Mouse (Mus musculus): ENCODE results near the gene Cnst. TPM values are rescaled to one million over a fixed set of nuclear protein-coding genes. Genes with fewer than 3 reads are reported as not detected.

The Cnst gene
- polyA plus RNA-seq, 1 experiment from 2014 or later, result 19.7 TPM

- no peaks in the 10 kb centered on the region for H3K27me3 ChIP-seq (ENCODE audit: low read depth, poor library complexity, severe bottlenecking)
- peaks cover 16% of the 10 kb centered on the region for H3K36me3 ChIP-seq
- H3K9me3 ChIP-seq (replicated peaks), result no peaks in the 10 kb centered on the region
- peaks cover 9% of the 10 kb centered on the region for H3K4me1 ChIP-seq
- no peak overlapping the region for H3K27ac ChIP-seq (replicated peaks)
- 86% methylated on average over 4 of the region's 4 CpGs for WGBS
- no peak for DNase-seq (ENCODE audit: low spot score)
- no peak overlapping the region for H3K4me3 ChIP-seq
Measured at GRCm38 (mm10) chr1:179584220-179584619, 38.0 kb downstream of the Cnst start.

GRCm38 (mm10) chr1:179585646-179586045 lies 39.5 kb downstream of the Cnst start:
- Histone ChIP-seq H3K4me3 (no peak overlapping the region), H3K4me1 (peaks cover 9% of the 10 kb centered on the region), H3K36me3 (0 out of 2 replicates have a peak, but pooled peaks cover 1% of the 10 kb centered on the region), H3K9me3 (replicated peaks) (no peaks in the 10 kb centered on the region), H3K27me3 (ENCODE audit: low read depth, poor library complexity, severe bottlenecking) (no peaks in the 10 kb centered on the region), H3K27ac (replicated peaks) (no peak overlapping the region; the same call in 1 of the 2 replicates)
- no peak for DNase-seq (ENCODE audit: low spot score)
- WGBS, result 83% methylated on average over 9 of the region's 9 CpGs

- peak; percentile 10 for DNase-seq (ENCODE audit: low spot score)
- no peaks in the 10 kb centered on the region for H3K36me3 ChIP-seq
- WGBS, result 74% methylated on average over 3 of the region's 3 CpGs
- H3K9me3 ChIP-seq (replicated peaks), result no peaks in the 10 kb centered on the region
- no peak overlapping the region for H3K4me3 ChIP-seq
- H3K4me1 ChIP-seq, result peaks cover 9% of the 10 kb centered on the region
- no peak overlapping the region for H3K27ac ChIP-seq (replicated peaks)
- no peaks in the 10 kb centered on the region for H3K27me3 ChIP-seq (ENCODE audit: low read depth, poor library complexity, severe bottlenecking)
Measured at GRCm38 (mm10) chr1:179586430-179587095, 40.4 kb downstream of the Cnst start.

GRCm38 (mm10) chr1:179588230-179588629 lies 42.1 kb downstream of the Cnst start:
- Histone ChIP-seq H3K27me3 (ENCODE audit: low read depth, poor library complexity, severe bottlenecking) (no peaks in the 10 kb centered on the region), H3K4me3 (no peak overlapping the region), H3K36me3 (peaks cover 7% of the 10 kb centered on the region), H3K9me3 (replicated peaks) (no peaks in the 10 kb centered on the region), H3K27ac (replicated peaks) (no peak overlapping the region), H3K4me1 (peaks cover 9% of the 10 kb centered on the region)
- WGBS, result 84% methylated on average over 4 of the region's 4 CpGs
- no peak for DNase-seq (ENCODE audit: low spot score)

- H3K4me1 ChIP-seq, result peaks cover 2% of the 10 kb centered on the region; the same call in 1 of the 2 replicates
- no peaks in the 10 kb centered on the region for H3K9me3 ChIP-seq (replicated peaks)
- 87% methylated on average over 12 of the region's 12 CpGs for WGBS
- H3K36me3 ChIP-seq, result peaks cover 12% of the 10 kb centered on the region
- no peak overlapping the region for H3K4me3 ChIP-seq
- H3K27ac ChIP-seq (replicated peaks), result no peak overlapping the region
- no peak for DNase-seq (ENCODE audit: low spot score)
- no peaks in the 10 kb centered on the region for H3K27me3 ChIP-seq (ENCODE audit: low read depth, poor library complexity, severe bottlenecking)
Measured at GRCm38 (mm10) chr1:179591639-179592038, 45.5 kb downstream of the Cnst start.

- peaks cover 12% of the 10 kb centered on the region for H3K36me3 ChIP-seq
- WGBS, result 84% methylated on average over 2 of the region's 2 CpGs
- no peak overlapping the region for H3K4me3 ChIP-seq
- no peaks in the 10 kb centered on the region for H3K4me1 ChIP-seq
- no peaks in the 10 kb centered on the region for H3K9me3 ChIP-seq (replicated peaks)
- no peak for DNase-seq (ENCODE audit: low spot score)
- H3K27me3 ChIP-seq (ENCODE audit: low read depth, poor library complexity, severe bottlenecking), result no peaks in the 10 kb centered on the region
- H3K27ac ChIP-seq (replicated peaks), result no peak overlapping the region
Measured at GRCm38 (mm10) chr1:179592143-179592542, 46.0 kb downstream of the Cnst start.

GRCm38 (mm10) chr1:179592972-179593371 lies 46.8 kb downstream of the Cnst start:
- Histone ChIP-seq H3K9me3 (replicated peaks) (no peaks in the 10 kb centered on the region), H3K27me3 (ENCODE audit: low read depth, poor library complexity, severe bottlenecking) (no peaks in the 10 kb centered on the region), H3K36me3 (peaks cover 12% of the 10 kb centered on the region), H3K4me1 (no peaks in the 10 kb centered on the region), H3K27ac (replicated peaks) (no peak overlapping the region), H3K4me3 (no peak overlapping the region)
- WGBS, result 72% methylated on average over 7 of the region's 7 CpGs
- no peak for DNase-seq (ENCODE audit: low spot score)

GRCm38 (mm10) chr1:179598386-179598785 lies 52.2 kb downstream of the Cnst start:
- WGBS, result 92% methylated on average over 6 of the region's 6 CpGs
- no peak overlapping the region for H3K4me3 ChIP-seq
- peaks cover 3% of the 10 kb centered on the region for H3K36me3 ChIP-seq
- no peaks in the 10 kb centered on the region for H3K4me1 ChIP-seq
- H3K27me3 ChIP-seq (ENCODE audit: low read depth, poor library complexity, severe bottlenecking), result no peaks in the 10 kb centered on the region
- DNase-seq (ENCODE audit: low spot score), result no peak
- no peak overlapping the region for H3K27ac ChIP-seq (replicated peaks)
- no peaks in the 10 kb centered on the region for H3K9me3 ChIP-seq (replicated peaks)

- H3K27ac ChIP-seq (replicated peaks), result no peak overlapping the region
- no peaks in the 10 kb centered on the region; the same call in none of the 2 replicates for H3K36me3 ChIP-seq
- no peaks in the 10 kb centered on the region for H3K9me3 ChIP-seq (replicated peaks)
- no peak overlapping the region for H3K4me3 ChIP-seq
- H3K27me3 ChIP-seq (ENCODE audit: low read depth, poor library complexity, severe bottlenecking), result no peaks in the 10 kb centered on the region
- WGBS, result 59% methylated on average over 3 of the region's 3 CpGs
- no peak for DNase-seq (ENCODE audit: low spot score)
- H3K4me1 ChIP-seq, result no peaks in the 10 kb centered on the region
Measured at GRCm38 (mm10) chr1:179604526-179604925, 58.4 kb downstream of the Cnst start.

- H3K9me3 ChIP-seq (replicated peaks), result no peaks in the 10 kb centered on the region
- H3K27ac ChIP-seq (replicated peaks), result no peak overlapping the region
- 93% methylated on average over 9 of the region's 9 CpGs for WGBS
- H3K27me3 ChIP-seq (ENCODE audit: low read depth, poor library complexity, severe bottlenecking), result no peaks in the 10 kb centered on the region
- H3K4me1 ChIP-seq, result peaks cover 6% of the 10 kb centered on the region
- no peak overlapping the region for H3K4me3 ChIP-seq
- peaks cover 13% of the 10 kb centered on the region for H3K36me3 ChIP-seq
- no peak for DNase-seq (ENCODE audit: low spot score)
Measured at GRCm38 (mm10) chr1:179606004-179606723, 60.0 kb downstream of the Cnst start.

GRCm38 (mm10) chr1:179608521-179608920 lies 62.4 kb downstream of the Cnst start:
- Histone ChIP-seq H3K27ac (replicated peaks) (no peak overlapping the region), H3K27me3 (ENCODE audit: low read depth, poor library complexity, severe bottlenecking) (no peaks in the 10 kb centered on the region), H3K4me1 (peaks cover 10% of the 10 kb centered on the region), H3K4me3 (no peak overlapping the region), H3K9me3 (replicated peaks) (no peaks in the 10 kb centered on the region), H3K36me3 (peaks cover 16% of the 10 kb centered on the region)
- DNase-seq (ENCODE audit: low spot score), result no peak
- 92% methylated on average over 8 of the region's 8 CpGs for WGBS

GRCm38 (mm10) chr1:179609724-179610505 lies 63.7 kb downstream of the Cnst start:
- peaks cover 10% of the 10 kb centered on the region for H3K4me1 ChIP-seq
- peak overlapping the region; percentile 24; the same call in 1 of the 2 replicates for H3K27ac ChIP-seq (replicated peaks)
- H3K9me3 ChIP-seq (replicated peaks), result no peaks in the 10 kb centered on the region
- WGBS, result 52% methylated on average over 26 of the region's 26 CpGs
- H3K4me3 ChIP-seq, result no peak overlapping the region
- no peaks in the 10 kb centered on the region for H3K27me3 ChIP-seq (ENCODE audit: low read depth, poor library complexity, severe bottlenecking)
- DNase-seq (ENCODE audit: low spot score), result peak; percentile 22
- H3K36me3 ChIP-seq, result peaks cover 16% of the 10 kb centered on the region
